Mouse (Mus musculus) G1E (cell line): ENCODE data around the gene Olfr324. TPM values are rescaled to one million over a fixed set of nuclear protein-coding genes. Genes with fewer than 3 reads are reported as not detected.

Source experiments
- ATAC-seq: 2 replicates; pipeline ENCODE4 v1.8.0; 2016; ENCODE audit warnings: mild to moderate bottlenecking; ENCODE audit not compliant: insufficient number of reproducible peaks, poor library complexity, low FRiP score, severe bottlenecking; ENCODE audit errors: extremely low read depth
- DNase-seq: peaks from one replicate; pipeline ENCODE4 v3.0.0; 2012; ENCODE audit warnings: low spot score
- H3K27me3 ChIP-seq: 2 replicates; pipeline ENCODE4 v1.6.1; 2012; ENCODE audit warnings: mild to moderate bottlenecking, low read length, inconsistent platforms; ENCODE audit not compliant: insufficient read depth
- H3K36me3 ChIP-seq: replicated peaks from 2 replicates; pipeline ENCODE3; 2012; ENCODE audit warnings: mild to moderate bottlenecking, inconsistent platforms
- H3K4me1 ChIP-seq: 2 replicates; pipeline ENCODE4 v1.6.1; 2012; ENCODE audit warnings: low read depth, low read length, inconsistent platforms, mixed read lengths; ENCODE audit not compliant: insufficient read depth
- H3K4me3 ChIP-seq: 2 replicates; pipeline ENCODE4 v1.5.1; 2012; ENCODE audit warnings: low read depth, mild to moderate bottlenecking, inconsistent platforms, low read length, moderate library complexity, mixed read lengths
- H3K9me3 ChIP-seq: replicated peaks from 2 replicates; pipeline ENCODE4 v1.6.1; 2012; ENCODE audit warnings: inconsistent platforms
- CTCF ChIP-seq: IDR thresholded peaks from 2 replicates; pipeline ENCODE4 v1.5.1; 2012; ENCODE audit warnings: low read depth, low read length, inconsistent platforms, mixed read lengths
- GATA1 ChIP-seq: IDR thresholded peaks from 2 replicates; pipeline ENCODE4 v1.6.1; 2012; ENCODE audit warnings: borderline replicate concordance, low read length, inconsistent platforms, mixed read lengths
- GATA2 ChIP-seq: IDR thresholded peaks from 2 replicates; pipeline ENCODE4 v1.6.1; 2012; ENCODE audit warnings: low read depth, low read length, inconsistent platforms, borderline replicate concordance
- POLR2AphosphoS5 ChIP-seq: IDR thresholded peaks from 2 replicates; pipeline ENCODE4 v1.6.1; 2012; ENCODE audit warnings: low read depth, low read length, inconsistent platforms; ENCODE audit not compliant: insufficient replicate concordance
- TAL1 ChIP-seq: conservative IDR thresholded peaks from 2 replicates; pipeline ENCODE4 v1.6.1; 2012; ENCODE audit warnings: low read depth, low read length, inconsistent platforms, mixed read lengths
- polyA plus RNA-seq: library from polyadenylated mRNA; stranded (reverse); fragments of >175 nt; gene quantifications from 2 replicates; pipeline ENCODE4 v1.2.3, GENCODE M21; 2012
- total RNA-seq, 2 experiments: library from RNA; stranded (forward) in 1 of 2; stranded (reverse) in 1 of 2; fragments of 200-1000 nt in 1 of 2; fragments of >200 nt in 1 of 2; fragmentation: Nextera tagmentation in 1 of 2; gene quantifications; 2 replicates each; pipeline ENCODE4 v1.2.3; 2014 to 2017

Olfr324 gene
- total and polyA plus RNA-seq, 3 experiments: 0.11 TPM; not detected in 2

DNA sequence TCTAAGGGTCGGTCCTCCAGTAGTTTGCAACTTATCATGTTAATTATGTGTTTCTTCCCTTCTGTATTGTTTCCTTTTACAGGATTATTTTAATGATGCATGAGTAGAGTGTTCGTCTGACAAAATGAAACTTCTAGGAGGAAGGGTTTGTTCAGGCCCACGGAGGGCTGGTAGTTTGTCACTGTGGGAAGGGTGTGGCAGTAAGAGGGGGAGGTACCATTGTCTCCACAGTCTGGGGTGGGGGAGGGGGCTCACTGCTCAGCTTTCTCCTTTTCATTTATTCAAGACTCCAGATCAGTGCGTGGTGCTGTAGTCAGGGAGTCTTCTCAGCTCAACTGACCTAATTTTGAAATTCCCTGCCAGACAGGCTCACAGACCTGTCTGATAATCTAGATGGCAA is 31.2 kb downstream of the Olfr324 start:
- Histone ChIP-seq H3K4me3 (no peak overlapping the region), H3K27me3 (peaks cover 7% of the 10 kb centered on the region; the same call in 1 of the 2 replicates), H3K4me1 (no peaks in the 10 kb centered on the region), H3K36me3 (no peaks in the 10 kb centered on the region), H3K9me3 (no peaks in the 10 kb centered on the region)
- DNase-seq (no peak), ATAC-seq (no peak)
- TF ChIP-seq GATA1 (no peak), TAL1 (no peak), CTCF (no peak), POLR2AphosphoS5 (no peak), GATA2 (no peak)

DNA sequence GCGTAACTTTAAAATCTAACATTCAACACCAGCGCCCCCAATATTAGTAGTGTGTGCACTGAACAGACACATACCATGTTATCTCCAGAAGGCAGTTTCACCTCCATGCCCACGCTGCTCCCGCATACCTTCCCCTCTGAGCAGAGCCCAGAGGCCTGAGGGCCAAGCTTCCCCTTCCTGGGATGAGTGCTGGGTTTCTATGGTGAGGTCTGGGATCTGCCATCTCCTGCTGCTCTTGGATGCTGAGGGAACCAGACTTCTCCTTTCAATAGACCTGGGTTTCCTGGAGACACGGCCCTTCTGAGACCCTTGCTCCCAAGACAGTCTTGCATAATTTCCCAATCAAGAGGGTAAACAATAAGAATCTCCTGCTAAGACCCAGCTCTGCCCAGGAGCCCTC is 35.5 kb downstream of the Olfr324 start, which contains the start of gene Olfr323:
TSS of gene Olfr323 (minus strand) at position 101 of the 400 bp plus-strand sequence.
- Histone ChIP-seq H3K9me3 (no peaks in the 10 kb centered on the region), H3K27me3 (peaks cover 18% of the 10 kb centered on the region; the same call in 1 of the 2 replicates), H3K4me3 (no peak within 1 kb of the TSS), H3K36me3 (no peaks in the 10 kb centered on the region), H3K4me1 (no peaks in the 10 kb centered on the region)
- ATAC-seq: no peak
- TF ChIP-seq GATA2: no peak
- TF ChIP-seq TAL1: no peak
- no peak for TF ChIP-seq GATA1
- no peak for TF ChIP-seq CTCF
- TF ChIP-seq POLR2AphosphoS5: no peak
- DNase-seq: no peak

DNA sequence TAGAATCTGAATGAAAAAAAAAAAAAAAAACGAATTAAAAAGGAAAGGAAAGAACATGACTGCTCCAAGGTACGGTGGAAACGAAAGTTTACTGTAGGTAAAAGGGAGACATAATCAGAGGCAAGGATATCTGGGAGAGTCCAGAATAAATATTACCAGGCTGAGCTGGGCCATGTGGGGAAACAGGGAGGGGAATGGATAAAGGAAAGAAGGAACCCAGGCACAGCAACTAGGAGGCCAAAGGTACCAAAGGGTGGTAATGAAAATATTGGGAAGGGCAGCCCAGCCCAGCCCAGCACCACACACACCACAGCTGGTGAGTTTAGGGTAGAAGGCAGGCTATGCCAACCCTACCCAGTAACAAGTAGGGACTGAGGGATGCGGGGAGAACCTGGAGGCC is 40.0 kb downstream of the Olfr324 start:
- ATAC-seq (no peak), DNase-seq (no peak)
- H3K4me3 ChIP-seq: no peak overlapping the region
- no peaks in the 10 kb centered on the region for H3K36me3 ChIP-seq
- H3K27me3 ChIP-seq: peaks cover 24% of the 10 kb centered on the region
- TF ChIP-seq CTCF: no peak
- no peak for TF ChIP-seq TAL1
- TF ChIP-seq GATA2: no peak
- TF ChIP-seq GATA1: no peak
- TF ChIP-seq POLR2AphosphoS5: no peak
- H3K4me1 ChIP-seq: no peaks in the 10 kb centered on the region
- no peaks in the 10 kb centered on the region for H3K9me3 ChIP-seq

DNA sequence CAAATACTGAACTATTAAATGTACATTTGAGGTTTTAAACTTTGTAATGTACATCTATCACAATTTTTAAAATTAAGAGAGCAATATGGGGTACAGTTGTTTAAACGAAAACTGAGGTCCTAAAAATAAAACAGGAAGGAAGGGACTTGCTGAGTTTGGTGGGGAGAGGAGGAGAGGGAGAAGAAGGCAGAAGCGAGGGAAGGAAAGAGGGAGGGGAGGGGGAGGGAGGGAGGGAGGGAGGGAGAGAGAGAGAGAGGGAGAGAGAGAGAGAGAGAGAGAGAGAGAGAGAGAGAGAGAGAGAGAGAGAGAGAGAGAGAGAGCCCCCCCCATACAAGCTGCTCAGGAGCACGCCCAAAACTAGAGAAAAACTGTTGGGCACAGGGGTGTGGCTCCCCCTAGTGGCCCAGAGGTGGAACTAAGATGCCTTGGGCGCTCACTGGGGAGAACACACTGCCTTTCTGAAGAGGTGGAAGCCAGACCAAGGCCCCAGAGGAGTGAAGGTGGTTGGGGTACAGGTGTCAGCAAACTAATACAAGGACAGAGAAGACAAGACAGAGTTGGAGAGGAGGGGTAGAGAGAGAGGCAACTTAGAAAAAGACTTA is 41.6 kb downstream of the Olfr324 start:
- Histone ChIP-seq H3K4me1 (no peaks in the 10 kb centered on the region), H3K9me3 (no peaks in the 10 kb centered on the region), H3K4me3 (no peak overlapping the region), H3K36me3 (no peaks in the 10 kb centered on the region), H3K27me3 (peaks cover 27% of the 10 kb centered on the region)
- TF ChIP-seq GATA1 (no peak), TAL1 (no peak), CTCF (no peak), POLR2AphosphoS5 (no peak), GATA2 (no peak)
- DNase-seq: peak; percentile 22
- no peak; the same call in 1 of the 2 replicates for ATAC-seq

DNA sequence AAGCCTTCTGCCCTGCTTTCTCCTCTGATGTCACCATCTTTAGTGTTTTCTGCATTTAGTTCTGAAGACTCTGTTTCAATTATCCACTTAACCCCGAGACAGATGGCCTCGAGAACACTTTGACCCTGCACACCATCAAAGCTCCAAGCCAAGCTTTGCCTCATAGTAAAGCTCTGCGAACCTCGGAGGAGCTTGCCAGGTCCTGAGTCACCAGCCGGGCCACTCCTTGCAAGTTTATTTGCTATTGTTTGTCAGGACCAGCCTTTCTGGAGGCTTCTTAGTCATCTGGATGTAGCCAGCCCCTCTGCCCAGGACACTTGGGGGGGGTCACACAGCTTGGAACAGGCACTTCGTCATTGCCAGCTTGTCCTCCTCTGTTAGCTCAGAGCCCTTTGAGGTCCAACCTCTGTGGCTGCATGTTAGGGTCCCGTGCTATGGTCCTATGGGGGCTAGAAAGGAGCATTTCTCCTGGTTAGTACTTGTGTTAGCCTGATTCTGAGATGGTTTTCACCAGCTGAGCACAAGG is 43.3 kb downstream of the Olfr324 start:
- Histone ChIP-seq H3K4me1 (peaks cover 7% of the 10 kb centered on the region), H3K27me3 (peaks cover 30% of the 10 kb centered on the region), H3K9me3 (no peaks in the 10 kb centered on the region), H3K36me3 (no peaks in the 10 kb centered on the region), H3K4me3 (no peak overlapping the region)
- ATAC-seq (no peak), DNase-seq (no peak)
- TF ChIP-seq POLR2AphosphoS5 (no peak), TAL1 (no peak), GATA2 (no peak), GATA1 (no peak), CTCF (no peak)

DNA sequence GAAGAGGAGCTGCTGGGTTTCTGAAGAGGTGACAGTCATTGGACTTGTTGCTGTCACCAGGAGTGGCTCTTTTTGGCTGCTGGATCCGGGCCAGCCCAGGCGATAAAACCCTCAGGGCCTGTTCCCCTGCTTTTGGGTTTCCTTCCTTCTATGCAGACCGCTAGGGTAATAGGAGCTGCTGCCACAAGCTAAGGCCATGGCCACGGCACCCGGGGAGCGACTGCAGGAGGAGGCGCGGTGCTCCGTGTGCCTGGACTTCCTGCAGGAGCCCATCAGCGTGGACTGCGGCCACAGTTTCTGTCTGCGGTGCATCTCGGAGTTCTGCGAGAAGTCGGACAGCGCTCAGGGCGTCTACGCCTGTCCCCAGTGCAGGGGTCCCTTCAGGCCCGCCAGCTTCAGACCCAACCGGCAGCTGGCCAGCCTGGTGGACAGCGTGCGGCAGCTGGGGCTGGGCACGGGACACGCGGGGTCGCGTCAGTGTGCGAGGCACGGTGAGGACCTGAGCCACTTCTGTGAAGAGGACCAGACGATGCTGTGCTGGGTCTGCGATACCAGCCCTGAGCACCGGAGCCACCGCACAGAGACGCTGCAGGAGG is 45.5 kb downstream of the Olfr324 start, which contains the start of gene Trim58:
TSS of gene Trim58 (plus strand) at position 194 of the 596 bp plus-strand sequence.
- Histone ChIP-seq H3K4me3 (no peak within 1 kb of the TSS), H3K4me1 (peaks cover 11% of the 10 kb centered on the region), H3K9me3 (no peaks in the 10 kb centered on the region), H3K36me3 (no peaks in the 10 kb centered on the region), H3K27me3 (peaks cover 23% of the 10 kb centered on the region)
- DNase-seq: no peak
- no peak for TF ChIP-seq CTCF
- TF ChIP-seq GATA2: no peak
- TF ChIP-seq TAL1: no peak
- TF ChIP-seq POLR2AphosphoS5: no peak
- TF ChIP-seq GATA1: no peak
- ATAC-seq: no peak
